Mouse (Mus musculus): Measurements from ENCODE around the gene Sgpl1.

The Sgpl1 gene

DNA sequence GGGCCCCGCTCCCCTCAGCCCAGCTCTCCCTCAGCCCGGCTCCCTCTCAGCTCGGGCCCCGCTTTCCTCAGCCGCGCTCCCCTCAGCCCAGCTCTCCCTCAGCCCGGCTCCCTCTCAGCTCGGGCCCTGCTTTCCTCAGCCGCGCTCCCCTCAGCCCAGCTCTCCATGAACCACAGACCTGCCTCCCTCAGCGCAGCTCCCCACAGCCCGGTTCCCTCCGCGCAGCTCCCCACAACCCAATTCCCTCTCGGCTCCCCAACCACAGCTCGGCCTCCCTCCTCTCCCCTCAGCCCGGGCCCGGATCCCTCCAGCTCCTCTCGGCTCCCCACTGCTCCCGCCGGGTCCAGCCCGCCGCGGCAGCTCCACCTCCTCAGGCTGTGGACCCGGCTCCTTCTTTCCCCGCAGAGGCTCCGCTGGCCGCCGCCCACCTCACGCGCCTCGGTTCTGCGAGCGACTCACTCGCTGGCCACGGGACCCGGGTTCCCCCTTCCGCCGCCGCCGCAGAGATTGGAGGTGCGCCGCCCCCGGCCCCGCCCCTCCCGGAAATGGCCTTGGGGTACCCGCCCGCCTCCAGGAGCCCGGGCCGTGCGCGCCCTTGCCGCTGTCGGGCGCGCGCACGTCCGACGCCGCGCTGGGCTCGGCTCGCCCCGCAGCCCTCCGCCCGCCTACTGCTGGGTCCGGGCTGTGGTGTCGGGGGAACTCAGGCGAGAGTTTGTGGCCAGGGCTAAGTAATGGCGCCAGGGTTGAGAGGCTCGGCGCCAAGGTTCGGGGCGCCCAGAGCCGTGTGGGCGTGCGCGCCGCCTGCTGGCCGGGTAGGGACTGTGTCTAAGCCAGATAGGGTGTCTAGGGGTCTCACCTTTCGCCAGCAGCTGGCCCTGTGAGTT is at the start of gene Sgpl1:
Gene Sgpl1 (minus strand): TSS at position 547 of the 884 bp plus-strand sequence.
- peak; percentile 88 to 92 for DNase-seq

DNA sequence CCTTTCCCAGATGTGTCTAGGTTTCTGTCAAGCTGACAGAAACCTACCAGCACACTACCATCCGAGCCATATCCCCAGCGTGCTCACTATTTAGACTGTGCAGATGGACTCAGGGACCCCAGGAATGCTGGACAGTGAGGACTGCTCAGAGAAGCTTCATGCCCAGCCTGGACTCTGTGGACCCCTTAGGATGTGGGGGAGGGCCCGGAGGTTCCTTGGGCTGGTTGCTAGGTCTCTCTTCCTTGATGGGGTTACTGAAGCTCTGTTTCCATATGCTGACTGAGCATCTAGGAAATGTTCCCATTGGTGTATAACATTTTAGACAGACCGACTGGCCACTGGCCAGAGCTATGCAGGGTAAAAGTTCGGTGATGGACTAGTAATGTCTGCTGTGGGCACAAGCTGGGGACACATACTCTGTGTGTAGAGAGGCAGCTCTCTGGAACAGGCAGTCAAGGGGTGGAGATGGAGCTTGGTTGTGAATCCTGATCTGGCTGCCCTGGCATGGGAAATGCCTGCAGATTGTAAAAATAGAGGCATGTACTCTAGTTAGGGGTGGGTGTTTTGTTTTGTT is 48.3 kb upstream of the Sgpl1 start:
- DNase-seq, result no peak

DNA sequence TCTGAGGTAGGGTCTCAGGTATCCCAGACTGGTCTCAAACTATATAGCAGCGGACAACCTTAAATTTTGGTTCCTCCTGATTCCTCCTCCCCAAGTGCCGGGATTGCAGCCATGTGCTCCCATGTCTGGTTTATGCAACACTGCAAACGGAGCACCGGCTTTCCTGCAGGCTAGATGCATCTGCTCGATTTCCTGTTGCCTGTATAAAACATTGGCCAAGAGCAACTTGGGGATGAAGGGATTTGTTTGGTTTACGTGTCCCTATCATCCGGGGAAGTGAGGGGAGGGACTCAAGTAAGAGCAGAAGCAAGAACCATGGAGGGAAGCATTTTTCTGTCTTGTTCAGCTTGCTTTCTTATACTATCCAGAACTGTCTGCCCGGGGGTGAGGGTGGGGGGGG is 47.7 kb upstream of the Sgpl1 start:
- no peak for DNase-seq

DNA sequence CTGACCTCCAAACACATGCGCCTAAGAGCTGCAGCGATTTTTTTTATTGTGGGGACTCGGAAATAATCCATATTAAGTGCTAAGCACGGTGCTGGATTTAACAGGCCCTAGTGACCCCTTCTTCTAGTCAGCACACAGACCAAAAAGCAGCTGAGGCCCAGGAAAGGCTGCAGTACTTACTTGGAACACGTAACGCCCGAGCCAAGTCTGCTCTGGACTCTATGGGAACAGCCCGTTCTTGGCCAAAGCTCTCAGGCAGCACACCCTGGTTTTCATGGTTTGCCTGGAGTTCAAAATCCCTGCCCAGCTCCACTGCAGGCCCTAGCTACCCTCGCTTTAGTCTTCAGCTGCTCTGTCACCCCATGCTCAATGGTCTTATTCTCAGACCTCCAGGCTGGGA is 47.1 kb upstream of the Sgpl1 start:
- no peak for DNase-seq

DNA sequence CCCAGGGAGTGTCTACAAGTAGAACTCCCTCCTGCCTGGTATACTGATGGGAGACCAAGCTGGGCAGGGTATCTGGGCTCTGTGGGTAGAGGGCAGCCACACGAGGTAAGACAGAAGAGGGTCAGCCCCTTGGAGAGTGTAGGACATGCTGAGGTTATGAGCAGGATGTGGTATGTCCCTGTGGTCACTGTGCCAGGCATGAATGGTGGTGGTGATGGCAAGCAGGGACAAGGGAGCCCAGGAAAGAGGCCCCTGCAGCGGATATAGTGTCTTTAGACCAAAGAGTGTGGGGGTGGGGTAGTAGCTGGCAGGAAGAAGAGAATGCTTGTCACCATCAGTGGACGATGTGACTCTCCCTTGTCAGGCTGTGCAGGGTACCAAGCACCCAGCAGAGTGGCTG is 40.5 kb upstream of the Sgpl1 start:
- DNase-seq, result no peak

DNA sequence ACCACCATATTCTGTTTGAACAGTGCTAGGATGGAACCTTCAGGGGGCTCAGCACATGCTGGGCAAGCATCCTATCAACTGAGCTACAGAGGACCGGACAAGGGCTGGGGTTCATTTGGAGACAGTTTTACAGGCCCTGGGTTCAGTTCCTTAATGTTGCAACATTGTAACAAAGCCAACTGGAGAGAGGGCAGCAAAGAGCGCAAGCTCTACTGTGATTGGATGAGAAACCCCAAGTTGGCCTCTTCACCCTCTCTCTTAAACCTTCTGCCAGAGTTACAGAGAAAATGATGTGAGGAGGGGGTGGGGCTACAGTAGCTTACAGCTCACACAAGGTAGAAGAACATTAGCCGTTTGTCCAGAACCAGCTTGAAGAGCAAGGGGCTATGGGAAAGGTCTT is 39.5 kb upstream of the Sgpl1 start:
- no peak for DNase-seq

DNA sequence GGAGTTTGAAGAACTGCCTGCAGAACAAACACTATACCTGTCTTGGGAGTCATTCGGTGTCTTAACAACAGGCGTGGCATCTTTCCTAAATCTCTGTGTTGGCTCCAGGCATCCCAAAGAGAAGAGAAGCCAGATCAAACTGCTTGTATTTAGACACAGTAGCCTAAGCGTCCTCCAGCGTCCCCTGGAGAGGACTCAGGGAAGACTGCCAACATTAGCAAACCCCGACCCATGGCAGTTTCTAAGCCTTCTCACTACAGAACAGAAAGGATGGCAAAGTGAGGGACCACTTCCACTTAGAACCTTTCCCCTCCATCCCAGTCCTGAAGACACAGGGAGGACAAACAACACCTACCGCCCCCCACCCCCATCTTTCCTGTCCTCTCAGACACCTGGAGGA is 32.4 kb upstream of the Sgpl1 start:
- DNase-seq, result no peak

DNA sequence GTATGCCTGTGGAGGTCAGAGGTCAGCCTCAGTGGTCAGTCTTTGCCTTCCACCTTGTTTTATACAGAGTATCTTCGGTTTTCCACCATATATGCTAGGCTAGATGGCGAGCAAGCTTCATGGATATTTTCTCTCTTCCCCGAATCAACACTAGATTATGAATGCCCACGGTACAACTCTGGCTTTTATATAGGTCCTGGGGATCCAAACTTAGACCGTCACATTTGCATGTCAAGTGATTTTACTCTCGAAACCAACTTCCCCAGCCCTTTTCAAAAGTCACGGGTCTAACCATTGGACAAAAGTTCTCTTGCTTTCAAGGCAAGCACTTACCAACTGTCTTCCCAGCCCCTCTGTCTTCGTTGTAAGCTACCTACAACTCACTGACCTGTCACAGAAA is 31.2 kb upstream of the Sgpl1 start:
- DNase-seq, result no peak

DNA sequence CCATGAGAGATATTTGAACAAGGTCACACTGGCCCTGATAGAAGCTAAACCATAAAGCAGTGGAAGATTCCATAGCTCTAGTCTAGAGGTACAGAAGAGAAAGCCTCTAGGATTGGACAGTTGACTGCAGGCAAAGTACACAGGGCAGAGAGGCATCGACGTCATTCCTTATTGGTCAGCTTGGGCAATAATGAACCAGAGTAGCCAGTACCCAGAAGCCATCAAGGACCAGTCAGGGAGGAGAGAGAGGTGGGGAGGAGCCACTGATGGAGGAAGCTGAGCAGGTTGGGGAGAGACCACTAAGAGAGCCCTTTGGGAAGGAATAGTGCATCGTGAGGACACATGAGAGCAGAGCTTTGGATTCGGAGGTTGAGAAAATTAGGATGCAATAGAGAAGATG is 30.2 kb upstream of the Sgpl1 start:
- no peak for DNase-seq

DNA sequence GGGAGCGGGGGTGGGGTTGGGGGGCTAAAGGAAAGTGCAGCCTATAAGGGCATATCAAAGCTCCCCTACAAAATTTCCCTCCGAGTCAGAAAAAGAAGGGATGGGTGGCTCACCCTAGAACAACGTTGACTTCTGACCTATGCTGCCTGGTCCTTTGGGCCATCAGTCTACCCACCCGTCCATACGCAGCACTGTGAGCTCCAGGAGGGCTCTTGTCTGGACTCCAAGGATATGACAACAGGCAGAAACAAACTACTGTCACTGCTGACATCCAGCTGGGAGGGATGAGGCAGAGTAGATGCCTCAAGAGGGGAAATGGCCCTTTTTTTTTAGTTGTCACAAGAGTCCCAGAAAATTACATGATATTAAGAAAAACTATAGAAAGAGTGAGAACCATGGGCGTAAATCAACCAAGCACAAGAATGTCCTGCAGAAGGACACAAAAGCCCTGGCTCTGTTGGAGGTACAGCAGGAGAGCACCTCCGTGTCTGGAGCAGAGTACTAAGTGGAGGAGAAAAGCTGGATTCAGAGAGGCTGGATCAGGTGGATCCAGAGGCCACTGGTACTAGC is 28.8 kb upstream of the Sgpl1 start:
- no peak for DNase-seq

DNA sequence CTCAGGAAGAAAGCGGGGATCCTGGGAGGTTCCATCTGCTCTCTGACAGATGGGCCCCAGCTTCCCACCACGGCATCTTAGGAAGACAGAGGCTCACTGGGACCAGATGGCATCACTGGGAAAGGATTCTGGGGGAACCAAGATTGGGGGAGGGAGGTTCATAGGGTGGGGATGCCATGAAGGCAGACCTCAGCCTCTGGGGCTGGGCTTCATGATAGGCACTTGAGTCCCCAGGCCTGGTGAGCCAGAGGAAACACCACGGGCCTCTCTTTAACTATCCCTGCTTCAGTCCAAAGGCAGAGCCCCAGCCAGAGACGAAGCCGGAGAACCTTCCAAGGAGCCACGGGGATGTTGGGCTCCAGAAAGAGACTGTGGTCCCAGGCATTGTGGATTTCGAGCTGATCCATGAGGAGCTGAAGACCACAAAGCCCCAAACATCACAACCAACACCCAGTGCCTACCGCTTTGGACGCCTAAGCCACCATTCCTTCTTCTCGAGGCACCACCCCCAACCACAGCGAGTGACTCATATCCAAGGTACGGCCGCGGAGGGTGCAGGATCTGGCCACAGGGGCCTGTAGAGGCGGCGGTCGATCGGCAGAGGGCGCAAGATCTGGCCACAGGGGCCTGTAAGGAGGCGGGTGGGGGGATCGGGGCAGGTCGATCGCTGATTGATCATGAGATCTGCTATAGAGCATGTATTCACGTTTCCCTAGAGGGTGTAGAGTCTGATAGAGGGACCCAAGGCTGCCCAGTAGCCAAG is 28.1 kb upstream of the Sgpl1 start:
- no peak for DNase-seq

DNA sequence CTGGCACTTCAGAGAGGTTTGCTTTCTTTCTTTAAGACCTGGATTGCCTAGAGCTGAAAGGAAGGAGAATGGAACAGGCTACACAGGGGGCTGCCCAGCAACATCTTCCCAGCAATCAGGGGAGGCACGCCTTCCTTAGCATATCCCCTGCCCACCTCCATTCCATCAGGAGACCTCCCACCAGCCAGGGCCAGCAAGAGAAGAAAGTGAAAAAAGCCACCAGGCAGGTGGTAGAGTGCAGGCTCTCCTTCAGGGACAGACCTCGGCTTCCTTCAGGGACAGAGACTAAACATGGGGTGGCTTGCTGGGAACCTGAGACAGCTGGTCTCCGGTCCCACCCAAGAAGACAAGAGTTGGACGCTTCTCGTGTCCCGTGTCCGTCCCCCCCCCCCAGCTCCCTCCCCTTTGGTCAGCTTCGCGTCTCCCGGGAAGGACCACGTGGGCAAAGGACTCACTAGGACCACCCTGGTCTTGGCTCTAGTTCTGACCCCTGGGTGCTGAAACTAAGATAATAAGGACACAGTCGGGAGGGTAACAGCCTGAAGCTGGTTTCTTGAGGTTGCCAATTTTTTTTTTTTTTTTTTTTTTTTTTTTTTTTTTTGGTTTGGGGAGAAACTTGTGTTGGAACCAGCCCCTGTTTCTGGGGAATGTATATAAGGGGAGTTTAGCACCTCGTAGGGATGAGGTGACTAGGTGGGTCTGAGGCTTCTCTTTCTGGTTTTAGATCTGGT is 27.4 kb upstream of the Sgpl1 start:
- no peak for DNase-seq

DNA sequence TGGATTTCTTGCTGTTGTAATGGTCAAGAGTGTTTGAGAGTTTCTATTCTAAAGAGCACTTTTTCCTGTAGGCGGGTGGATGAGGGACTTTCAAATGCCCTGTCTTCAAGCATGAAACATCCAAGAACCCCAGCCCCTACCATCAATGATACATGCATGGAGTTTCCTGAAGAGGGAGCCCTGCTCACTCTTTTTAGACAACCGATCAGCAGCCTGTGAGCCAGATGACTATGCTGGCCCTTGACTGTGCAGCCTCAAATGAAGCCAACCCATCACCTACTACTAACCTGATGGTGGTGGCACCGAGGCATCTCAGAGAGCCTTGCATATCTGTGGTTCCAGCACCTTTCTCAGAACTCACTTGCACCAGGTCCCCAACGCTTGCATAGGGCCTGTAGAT is 25.0 kb upstream of the Sgpl1 start:
- no peak for DNase-seq

DNA sequence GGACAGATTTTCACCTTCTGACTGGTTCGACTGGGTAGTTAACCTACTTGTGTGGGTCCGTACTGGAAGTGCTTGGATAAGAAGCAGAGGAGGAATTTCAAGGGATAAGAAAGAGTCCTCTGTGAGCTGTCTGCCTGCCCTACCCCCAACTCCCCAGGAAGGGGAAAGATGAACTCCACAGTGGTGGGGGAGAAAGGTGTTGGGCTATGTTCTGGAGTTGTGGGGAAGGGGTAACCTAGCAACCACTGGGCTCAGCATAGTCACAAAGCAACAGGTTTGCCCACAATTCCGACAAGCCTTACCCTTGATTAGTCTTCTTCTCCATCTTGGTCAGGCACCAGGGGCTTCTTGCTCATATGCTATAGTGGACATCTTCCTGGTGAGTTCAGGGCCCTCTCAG is 24.2 kb upstream of the Sgpl1 start, which contains the start of gene Tbata:
Gene Tbata (plus strand): TSS at position 301 of the 400 bp plus-strand sequence.
- DNase-seq, result no peak

DNA sequence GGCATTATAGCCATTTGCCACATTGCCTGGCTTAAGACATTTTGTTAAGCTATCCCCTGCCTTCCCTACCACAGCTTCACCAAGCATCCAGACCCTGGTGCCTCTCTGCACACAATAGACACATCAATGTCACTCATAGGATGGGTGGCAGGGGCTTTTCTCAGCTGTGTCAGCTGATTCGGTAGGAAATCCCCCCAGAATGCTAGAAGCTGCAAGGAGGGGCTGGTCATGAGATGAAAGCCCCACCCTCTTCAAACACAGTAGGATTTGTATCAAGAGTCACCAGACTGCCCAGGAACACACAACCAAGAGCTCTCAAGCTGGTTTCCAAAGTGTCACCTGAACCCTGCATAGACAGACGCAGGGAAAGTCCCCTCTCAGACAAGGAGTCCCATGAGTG is 20.9 kb upstream of the Sgpl1 start:
- DNase-seq, result peak in 1 of 2 experiments; percentile 4

DNA sequence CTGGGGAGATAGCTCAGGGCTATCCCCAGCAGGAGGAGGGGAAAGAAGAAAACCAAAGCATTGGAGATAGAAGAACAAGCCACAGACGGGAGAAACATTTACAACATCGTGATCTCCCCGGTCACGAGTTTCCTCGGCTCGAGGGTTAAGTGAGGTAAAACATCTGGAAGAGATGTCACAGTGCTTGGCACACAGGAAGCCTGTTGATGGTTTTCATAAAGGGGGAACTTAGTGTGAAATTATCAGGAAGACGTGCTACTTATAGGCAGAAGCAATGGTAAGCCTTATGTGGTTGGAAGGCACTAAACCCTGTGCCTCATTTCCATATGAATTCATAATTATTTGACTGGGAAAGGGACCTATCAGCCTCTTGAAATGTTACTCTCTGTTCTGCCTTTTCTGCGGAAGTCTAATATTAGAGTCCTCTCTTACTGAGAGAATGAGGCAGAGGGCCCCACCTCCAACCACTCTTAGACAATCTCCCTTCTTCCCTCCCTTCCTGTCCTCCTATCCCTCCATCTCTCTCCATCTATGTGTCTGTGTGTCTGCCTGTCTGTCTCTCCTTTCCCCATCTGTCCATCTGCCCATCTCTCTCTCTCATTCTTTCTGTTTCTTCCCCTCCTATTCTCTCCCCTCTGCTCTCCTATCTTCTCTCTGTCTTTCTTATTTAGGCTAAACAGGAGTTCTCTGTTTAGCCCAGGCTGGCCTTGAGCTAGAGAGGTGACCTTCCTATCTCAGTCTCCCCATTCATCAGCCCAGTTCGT is 20.0 kb upstream of the Sgpl1 start:
- peak in 1 of 2 experiments; percentile 14 for DNase-seq

DNA sequence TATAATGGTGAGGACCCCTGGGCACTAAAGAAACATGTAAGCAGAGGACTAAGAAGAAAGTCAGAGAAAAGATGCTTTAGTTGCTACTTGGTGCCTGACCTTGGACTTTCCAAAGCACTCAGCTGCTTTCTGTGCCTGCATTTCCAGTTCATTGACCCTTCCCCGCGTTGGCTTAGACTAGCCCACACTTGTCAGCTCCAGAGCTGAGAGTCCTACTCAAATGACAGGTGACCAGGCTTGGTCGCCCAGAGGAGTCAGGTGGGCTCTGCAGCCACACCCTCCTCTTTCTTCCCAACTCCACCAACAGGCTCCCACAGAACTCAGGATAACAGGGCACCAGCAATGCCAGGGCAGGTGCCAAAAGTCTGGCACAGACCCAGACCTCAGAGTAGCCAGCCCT is 14.9 kb upstream of the Sgpl1 start:
- peak; percentile 16 to 37 for DNase-seq

DNA sequence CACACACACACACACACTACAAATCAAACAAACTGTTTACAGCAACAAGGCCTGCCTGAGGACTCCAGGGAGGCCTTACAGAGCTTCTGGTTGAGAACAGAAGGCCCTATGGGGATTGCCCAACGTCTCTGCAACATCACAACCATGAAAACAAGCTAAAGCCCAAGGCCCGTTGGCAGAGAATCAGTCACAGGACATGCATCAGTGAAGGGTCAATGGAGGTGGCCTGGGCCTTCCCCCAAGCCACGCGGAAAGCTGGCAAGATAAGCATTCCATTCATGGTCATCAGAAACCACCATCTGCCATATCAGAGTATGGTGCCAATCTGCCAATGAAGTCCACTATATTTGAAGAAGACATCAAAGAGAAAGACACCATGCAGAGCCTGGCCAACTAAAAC is 13.2 kb upstream of the Sgpl1 start:
- no peak for DNase-seq

DNA sequence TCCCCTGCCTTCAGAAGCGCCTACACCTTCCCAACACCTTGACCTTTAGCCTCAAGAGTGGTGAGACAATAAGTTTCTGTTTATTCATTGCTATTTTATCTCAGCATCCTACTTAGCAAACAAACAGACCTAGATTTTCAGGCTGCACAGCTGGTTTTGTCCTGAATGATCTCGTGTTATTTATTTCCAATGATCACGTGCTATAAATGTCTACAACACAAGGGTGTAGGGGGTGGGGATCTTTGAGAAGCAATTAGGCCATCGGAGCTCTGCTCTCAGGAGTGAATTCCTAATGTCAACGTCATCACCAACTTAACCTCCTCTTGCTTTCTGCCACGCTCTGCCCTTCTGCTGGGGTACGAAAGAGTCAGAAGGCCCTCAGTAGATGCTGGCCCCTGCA is 12.6 kb upstream of the Sgpl1 start:
- peak in 1 of 2 experiments; percentile 15 for DNase-seq

DNA sequence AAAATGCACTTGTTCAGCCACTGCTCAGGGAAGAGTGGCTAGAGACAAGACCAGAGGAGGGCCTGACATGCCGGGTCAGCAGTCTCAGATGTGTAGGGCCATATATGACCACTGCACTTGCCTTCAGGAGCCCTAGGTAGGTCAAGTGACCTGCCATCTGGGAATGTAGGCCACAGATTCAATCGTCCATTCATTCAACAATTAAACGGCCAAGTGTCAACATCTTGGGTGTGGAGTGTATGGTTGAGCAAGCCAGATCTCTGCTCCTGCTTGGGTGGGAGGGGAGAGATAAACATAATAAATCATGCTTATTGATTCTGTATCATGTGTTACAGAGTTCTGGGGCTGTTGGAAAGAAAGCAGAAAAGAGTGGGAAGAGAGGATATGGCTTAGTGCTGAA is 11.1 kb upstream of the Sgpl1 start:
- DNase-seq, result no peak

DNA sequence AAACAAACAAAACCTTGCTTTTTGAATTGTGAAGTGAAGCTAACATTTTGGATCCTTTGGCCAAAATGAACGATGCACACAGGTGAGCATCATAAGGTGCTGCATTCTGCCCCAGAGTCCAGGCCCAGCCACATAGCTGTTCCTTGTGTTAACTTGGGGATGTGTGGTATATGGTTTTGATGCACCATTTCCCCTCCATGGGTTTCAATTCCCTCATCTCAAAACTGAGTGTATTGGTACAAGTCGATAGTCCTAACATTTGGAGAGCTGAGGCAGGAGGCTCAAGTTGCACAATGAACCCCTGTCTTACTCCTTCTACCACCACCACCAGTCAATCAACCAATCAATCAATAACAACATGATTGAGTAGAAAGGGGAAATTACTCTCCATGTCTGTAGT is 8.9 kb upstream of the Sgpl1 start:
- no peak for DNase-seq

DNA sequence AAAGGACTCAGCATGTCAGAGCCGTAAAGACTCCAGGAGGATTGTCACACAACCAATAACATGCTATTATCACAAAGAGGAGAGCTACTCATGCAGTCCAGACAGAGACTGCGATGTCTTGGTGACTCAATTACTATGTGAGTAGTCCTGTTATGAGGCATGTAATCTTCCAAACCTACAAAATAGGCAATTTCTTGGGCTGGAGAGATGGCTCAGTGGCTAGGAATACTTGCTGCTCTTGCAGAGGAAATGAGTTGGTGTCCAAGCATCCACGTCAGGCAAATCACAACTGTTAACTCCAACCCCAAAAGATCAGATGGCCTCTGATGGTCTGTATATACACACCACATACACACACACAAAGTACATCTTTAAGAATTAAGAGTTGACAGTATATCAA is 8.1 kb upstream of the Sgpl1 start:
- DNase-seq, result no peak

Data from lung, adult 18-20 months (tissue).